Mouse (Mus musculus): ENCODE data around the gene Zcchc4.

GRCm38 (mm10) chr5:52834386-52834785, 59.2 kb downstream of the Zcchc4 start:
- TF ChIP-seq CTCF (IDR thresholded peaks at IDR 0.05; ENCODE audit: low read depth) (no peak), EP300 (optimal IDR thresholded peaks at IDR 0.05) (no peak)

Data from stomach, postnatal 0 days (tissue).